ENCODE assay signal across 8 mouse cellular contexts in genomic region chr2:167595761-167596171, GRCm38 (mm10). TPM values are rescaled to one million over a fixed set of nuclear protein-coding genes. Genes with fewer than 3 reads are reported as not detected.
A peak's percentile ranks its signal among the peaks of the same experiment; 100 is the strongest.
DNase-seq lines count a peak whose midpoint lies in the region; ATAC-seq and TF ChIP-seq lines count a peak whose summit lies in the region.

No protein-coding gene starts in this region.

- no peak for TF ChIP-seq POLR2A in brain, embryonic 14.5 days (IDR thresholded peaks at IDR 0.05; ENCODE audit: borderline replicate concordance, extremely low read depth, insufficient read depth, insufficient read length, poor library complexity, severe bottlenecking)

- H3K9ac ChIP-seq in hindbrain, embryonic 14.5 days = no peak overlapping the region
- peak overlapping the region; percentile 53 for H3K9ac ChIP-seq in stomach, postnatal 0 days (ENCODE audit: low read length)

- peaks cover 32% of the 10 kb centered on the region for H3K27me3 ChIP-seq in hindbrain, embryonic 10.5 days (ENCODE audit: insufficient read depth, poor library complexity, severe bottlenecking)
- no peaks in the 10 kb centered on the region for H3K27me3 ChIP-seq in hindbrain, embryonic 14.5 days (ENCODE audit: control insufficient read depth, insufficient read depth, low read length)
- H3K27me3 ChIP-seq in limb, embryonic 10.5 days (ENCODE audit: low read depth, poor library complexity, severe bottlenecking) = no peaks in the 10 kb centered on the region
- no peaks in the 10 kb centered on the region for H3K27me3 ChIP-seq in stomach, postnatal 0 days (ENCODE audit: control insufficient read depth, insufficient read depth, low read length)

- H3K27ac ChIP-seq in hindbrain, embryonic 10.5 days = peak overlapping the region; percentile 83
- H3K27ac ChIP-seq in hindbrain, embryonic 14.5 days = no peak overlapping the region
- H3K27ac ChIP-seq in limb, embryonic 10.5 days = peak overlapping the region; percentile 92
- H3K27ac ChIP-seq in stomach, postnatal 0 days (replicated peaks) = peak overlapping the region; percentile 86

- peak; percentile 77 for DNase-seq in hindbrain, embryonic 10.5 days (ENCODE audit: low spot score)
- DNase-seq in hindbrain, embryonic 14.5 days (ENCODE audit: low spot score) = no peak
- DNase-seq in brain, embryonic 14.5 days (ENCODE audit: low read depth) = peak; percentile 29
- peak; percentile 78 to 80 for DNase-seq in heart, adult 9 months (ENCODE audit: low spot score in 2 of 2)
- peak; percentile 94 for DNase-seq in limb, embryonic 10.5 days (ENCODE audit: low spot score)
- DNase-seq in stomach, postnatal 0 days (ENCODE audit: low spot score) = no peak
- DNase-seq in spleen, postnatal 36 days (ENCODE audit: low spot score in 2 of 2) = no peak
- DNase-seq in frontal cortex, adult 2 months (ENCODE audit: extremely low spot score in 1 of 2, low spot score in 1 of 2) = no peak

- no peaks in the 10 kb centered on the region for H3K9me3 ChIP-seq in hindbrain, embryonic 10.5 days
- no peaks in the 10 kb centered on the region for H3K9me3 ChIP-seq in hindbrain, embryonic 14.5 days (ENCODE audit: control insufficient read depth, low read length)
- no peaks in the 10 kb centered on the region for H3K9me3 ChIP-seq in limb, embryonic 10.5 days (replicated peaks)
- H3K9me3 ChIP-seq in stomach, postnatal 0 days (ENCODE audit: control insufficient read depth, low read length) = no peaks in the 10 kb centered on the region

- TF ChIP-seq EP300 in stomach, postnatal 0 days (optimal IDR thresholded peaks at IDR 0.05) = no peak

- H3K4me3 ChIP-seq in hindbrain, embryonic 10.5 days = no peak overlapping the region; the same call in 1 of the 2 replicates
- no peak overlapping the region for H3K4me3 ChIP-seq in hindbrain, embryonic 14.5 days (replicated peaks; ENCODE audit: low read length)
- H3K4me3 ChIP-seq in limb, embryonic 10.5 days = peak overlapping the region; percentile 45
- no peak overlapping the region for H3K4me3 ChIP-seq in stomach, postnatal 0 days (ENCODE audit: low read depth, low read length)

- H3K4me2 ChIP-seq in hindbrain, embryonic 14.5 days (replicated peaks) = no peak overlapping the region
- no peak overlapping the region for H3K4me2 ChIP-seq in stomach, postnatal 0 days (replicated peaks; ENCODE audit: low read depth)

- WGBS in hindbrain, embryonic 10.5 days = 38% methylated on average over 14 of the region's 14 CpGs
- 51% methylated on average over 14 of the region's 14 CpGs for WGBS in hindbrain, embryonic 14.5 days
- 6% methylated on average over 14 of the region's 14 CpGs for WGBS in limb, embryonic 10.5 days
- 32% methylated on average over 14 of the region's 14 CpGs for WGBS in stomach, postnatal 0 days

- H3K36me3 ChIP-seq in hindbrain, embryonic 10.5 days = no peaks in the 10 kb centered on the region
- H3K36me3 ChIP-seq in hindbrain, embryonic 14.5 days (replicated peaks; ENCODE audit: control insufficient read depth, insufficient read depth) = no peaks in the 10 kb centered on the region
- H3K36me3 ChIP-seq in limb, embryonic 10.5 days = no peaks in the 10 kb centered on the region
- no peaks in the 10 kb centered on the region for H3K36me3 ChIP-seq in stomach, postnatal 0 days (ENCODE audit: control insufficient read depth, insufficient read depth, low read length)

- peaks cover 57% of the 10 kb centered on the region for H3K4me1 ChIP-seq in hindbrain, embryonic 10.5 days (replicated peaks)
- H3K4me1 ChIP-seq in hindbrain, embryonic 14.5 days (replicated peaks; ENCODE audit: control insufficient read depth, insufficient read depth, low read length) = peaks cover 10% of the 10 kb centered on the region; the same call in 1 of the 2 replicates
- peaks cover 84% of the 10 kb centered on the region for H3K4me1 ChIP-seq in limb, embryonic 10.5 days
- 0 out of 2 replicates have a peak, but pooled peaks cover 4% of the 10 kb centered on the region for H3K4me1 ChIP-seq in stomach, postnatal 0 days (replicated peaks; ENCODE audit: control insufficient read depth, insufficient read depth)

- TF ChIP-seq CTCF in brain, embryonic 14.5 days (IDR thresholded peaks at IDR 0.05; ENCODE audit: borderline replicate concordance, extremely low read depth, insufficient read depth, insufficient read length) = no peak
- TF ChIP-seq CTCF in stomach, postnatal 0 days (IDR thresholded peaks at IDR 0.05; ENCODE audit: low read depth) = no peak

- no peak for ATAC-seq in hindbrain, embryonic 14.5 days (ENCODE audit: low FRiP score)
- ATAC-seq in stomach, postnatal 0 days (ENCODE audit: low FRiP score, low TSS enrichment) = peak; percentile 16; the same call in 1 of the 2 replicates

RNA-seq across cellular contexts. Expression of gene Ube2v1, which starts 36.1 kb away (rescaled TPM):
- polyA plus RNA-seq in hindbrain, embryonic 10.5 days (2016; fragmentation: Nextera tagmentation; extraction: Ambion mirVana) = 385 and 396 TPM in 2 replicates
- polyA plus RNA-seq in hindbrain, embryonic 14.5 days (2014; fragmentation: Nextera tagmentation; extraction: Ambion mirVana) = 302 and 313 TPM in 2 replicates
- polyA plus RNA-seq in brain, embryonic 14.5 days (2012; rRNA removed) = 144 and 183 TPM in 2 replicates
- 375 and 404 TPM in 2 replicates for polyA plus RNA-seq in limb, embryonic 10.5 days (2016; fragmentation: Nextera tagmentation; extraction: Ambion mirVana)
- polyA plus RNA-seq in stomach, postnatal 0 days (2015; fragmentation: Nextera tagmentation; extraction: Ambion mirVana) = 234 and 253 TPM in 2 replicates
- 250 and 280 TPM in 2 replicates for polyA plus RNA-seq in frontal cortex, adult 2 months (2012; rRNA removed)

RNA-seq across cellular contexts. Expression of gene Snai1, which starts 57.8 kb away (rescaled TPM):
- polyA plus RNA-seq in hindbrain, embryonic 10.5 days (2016; fragmentation: Nextera tagmentation; extraction: Ambion mirVana) = 45.3 and 45.5 TPM in 2 replicates
- 5.5 and 7.5 TPM in 2 replicates for polyA plus RNA-seq in hindbrain, embryonic 14.5 days (2014; fragmentation: Nextera tagmentation; extraction: Ambion mirVana)
- 7.8 and 12.0 TPM in 2 replicates for polyA plus RNA-seq in brain, embryonic 14.5 days (2012; rRNA removed)
- 94.9 and 118 TPM in 2 replicates for polyA plus RNA-seq in limb, embryonic 10.5 days (2016; fragmentation: Nextera tagmentation; extraction: Ambion mirVana)
- polyA plus RNA-seq in stomach, postnatal 0 days (2015; fragmentation: Nextera tagmentation; extraction: Ambion mirVana) = 6.9 and 8.3 TPM in 2 replicates
- 2.3 and 3.0 TPM in 2 replicates for polyA plus RNA-seq in frontal cortex, adult 2 months (2012; rRNA removed)

Comparison
In these comparisons a context has a peak if more than half of its experiments do, and no peak if none do; other contexts are left out.
1. DNase-seq: peak in hindbrain, embryonic 10.5 days (single experiment), brain, embryonic 14.5 days (single experiment), heart, adult 9 months (2 of 2) and limb, embryonic 10.5 days (single experiment); none in hindbrain, embryonic 14.5 days (single experiment), stomach, postnatal 0 days (single experiment), spleen, postnatal 36 days (0 of 2) and frontal cortex, adult 2 months (0 of 2).